30 mouse cellular contexts compared by ENCODE assay signal in the genomic region with DNA sequence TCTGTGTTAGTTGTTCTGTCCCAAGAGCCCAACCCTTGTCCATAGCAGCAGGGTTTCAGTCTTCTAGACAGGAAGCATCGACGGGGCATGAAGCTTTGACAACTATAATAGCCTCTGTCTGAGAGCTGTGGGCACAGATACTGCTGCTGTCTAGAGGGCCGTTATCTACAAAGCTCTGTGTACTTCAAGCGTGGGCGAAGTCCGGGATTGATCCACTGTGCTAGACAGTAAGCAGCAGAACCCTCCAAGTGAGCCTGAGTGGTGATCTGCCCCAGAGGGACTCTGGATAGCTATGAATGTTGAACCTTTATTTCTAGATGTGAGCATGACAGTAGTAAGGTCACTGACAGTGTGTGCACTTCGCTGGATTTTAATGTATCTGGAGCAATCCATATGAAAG. TPM values are rescaled to one million over a fixed set of nuclear protein-coding genes. Genes with fewer than 3 reads are reported as not detected.
DNase-seq lines count a peak whose midpoint lies in the region; ATAC-seq and TF ChIP-seq lines count a peak whose summit lies in the region.
"Had no signal": no experiment of that assay in that cellular context is flagged by ENCODE, and none has a peak within 500 bp of the region (broad histone marks: within the 10 kb centered on the region; RNA-seq: fewer than 3 reads in every experiment).

No protein-coding gene starts in this region.

- H3K9ac ChIP-seq in heart, embryonic 12.5 days, result peak overlapping the region; percentile 32; the same call in 1 of the 2 replicates
- H3K9ac ChIP-seq in intestine, embryonic 15.5 days, result no peak overlapping the region
- no peak overlapping the region for H3K9ac ChIP-seq in liver, embryonic 12.5 days
- H3K9ac ChIP-seq in liver, postnatal 0 days (replicated peaks), result no peak overlapping the region
- no peak overlapping the region for H3K9ac ChIP-seq in hindbrain, embryonic 16.5 days (ENCODE audit: low read depth, low read length)
- H3K9ac ChIP-seq: embryonic facial prominence, embryonic 13.5 days; hindbrain, embryonic 15.5 days; limb, embryonic 12.5 days had no signal

- no peak for TF ChIP-seq EP300 in liver, postnatal 0 days (IDR thresholded peaks at IDR 0.05; ENCODE audit: low read depth)

- TF ChIP-seq CTCF in liver, postnatal 0 days (IDR thresholded peaks at IDR 0.05; ENCODE audit: low read depth), result no peak

- H3K4me1 ChIP-seq in heart, embryonic 12.5 days (replicated peaks), result peaks cover 20% of the 10 kb centered on the region
- H3K4me1 ChIP-seq in intestine, embryonic 15.5 days (replicated peaks), result no peaks in the 10 kb centered on the region
- no peaks in the 10 kb centered on the region for H3K4me1 ChIP-seq in liver, embryonic 12.5 days
- H3K4me1 ChIP-seq in liver, postnatal 0 days (ENCODE audit: insufficient read depth), result no peaks in the 10 kb centered on the region
- H3K4me1 ChIP-seq in hindbrain, embryonic 16.5 days (ENCODE audit: control insufficient read depth, insufficient read depth, low read depth, low read length), result no peaks in the 10 kb centered on the region
- H3K4me1 ChIP-seq: embryonic facial prominence, embryonic 13.5 days; hindbrain, embryonic 10.5 days; hindbrain, embryonic 15.5 days; limb, embryonic 12.5 days had no signal

- H3K27ac ChIP-seq in heart, embryonic 12.5 days (ENCODE audit: poor library complexity, severe bottlenecking), result peak overlapping the region; percentile 33; the same call in 1 of the 2 replicates
- H3K27ac ChIP-seq in intestine, embryonic 15.5 days, result no peak overlapping the region
- H3K27ac ChIP-seq in liver, embryonic 12.5 days, result peak overlapping the region; percentile 0; the same call in 1 of the 2 replicates
- H3K27ac ChIP-seq in liver, postnatal 0 days (ENCODE audit: low read depth), result peak overlapping the region; percentile 31
- H3K27ac ChIP-seq in hindbrain, embryonic 16.5 days (ENCODE audit: low read depth, low read length), result no peak overlapping the region
- H3K27ac ChIP-seq: embryonic facial prominence, embryonic 13.5 days; gastrocnemius, adult 2 months; hindbrain, embryonic 10.5 days; hindbrain, embryonic 15.5 days; limb, embryonic 12.5 days; macrophage had no signal

- peaks cover 84% of the 10 kb centered on the region for H3K36me3 ChIP-seq in heart, embryonic 12.5 days
- H3K36me3 ChIP-seq in intestine, embryonic 15.5 days, result peaks cover 49% of the 10 kb centered on the region
- H3K36me3 ChIP-seq in liver, embryonic 12.5 days, result peaks cover 99% of the 10 kb centered on the region
- peaks cover 71% of the 10 kb centered on the region for H3K36me3 ChIP-seq in liver, postnatal 0 days (replicated peaks; ENCODE audit: insufficient read depth, low read length)
- peaks cover 39% of the 10 kb centered on the region for H3K36me3 ChIP-seq in hindbrain, embryonic 16.5 days (ENCODE audit: control insufficient read depth, insufficient read depth, low read length)

- H3K9me3 ChIP-seq in heart, embryonic 12.5 days (replicated peaks), result no peaks in the 10 kb centered on the region
- no peaks in the 10 kb centered on the region for H3K9me3 ChIP-seq in intestine, embryonic 15.5 days
- H3K9me3 ChIP-seq in liver, embryonic 12.5 days (replicated peaks), result no peaks in the 10 kb centered on the region
- no peaks in the 10 kb centered on the region for H3K9me3 ChIP-seq in liver, postnatal 0 days (ENCODE audit: low read length)
- no peaks in the 10 kb centered on the region for H3K9me3 ChIP-seq in hindbrain, embryonic 16.5 days (ENCODE audit: control insufficient read depth, low read length)
- H3K9me3 ChIP-seq: embryonic facial prominence, embryonic 13.5 days; G1E; hindbrain, embryonic 10.5 days; hindbrain, embryonic 15.5 days; limb, embryonic 12.5 days had no signal

- ATAC-seq in heart, embryonic 12.5 days (ENCODE audit: insufficient number of reproducible peaks, low FRiP score), result no peak; the same call in 1 of the 2 replicates
- ATAC-seq in intestine, embryonic 15.5 days, result 0 out of 2 replicates have a peak, but pooled peaks have one; percentile 39
- ATAC-seq in liver, embryonic 12.5 days, result 0 out of 2 replicates have a peak, but pooled peaks have one; percentile 45
- ATAC-seq in liver, postnatal 0 days, result peak; percentile 72
- ATAC-seq in hindbrain, embryonic 16.5 days, result no peak
- ATAC-seq: forebrain, embryonic 16.5 days had no signal

- H3K27me3 ChIP-seq in heart, embryonic 12.5 days (replicated peaks), result no peaks in the 10 kb centered on the region
- H3K27me3 ChIP-seq in intestine, embryonic 15.5 days (replicated peaks), result no peaks in the 10 kb centered on the region
- no peaks in the 10 kb centered on the region for H3K27me3 ChIP-seq in liver, embryonic 12.5 days (replicated peaks)
- no peaks in the 10 kb centered on the region for H3K27me3 ChIP-seq in liver, postnatal 0 days (ENCODE audit: insufficient read depth, low read length)
- H3K27me3 ChIP-seq in hindbrain, embryonic 16.5 days (replicated peaks; ENCODE audit: control insufficient read depth, insufficient read depth, low read length), result no peaks in the 10 kb centered on the region
- H3K27me3 ChIP-seq: embryonic facial prominence, embryonic 13.5 days; hindbrain, embryonic 15.5 days; limb, embryonic 12.5 days had no signal

- no peak for DNase-seq in heart, postnatal 10 days
- peak; percentile 39 for DNase-seq in liver, postnatal 0 days
- DNase-seq in left cerebral cortex, adult 8-10 months (ENCODE audit: low spot score in 2 of 2), result no peak
- DNase-seq: adrenal gland, adult 8-10 months; cerebellum, adult 11 months; cerebellum, adult 9-10 months; gastrocnemius, adult 2 months; gastrocnemius, postnatal 36 days; heart, adult 18-20 months; kidney, adult 9 months; kidney, postnatal 10 days; layer of hippocampus, postnatal 36 days; lung, adult 2 months; lung, postnatal 10 days; midbrain, embryonic 14.5 days; right cerebral cortex, postnatal 25 days; spleen, adult 18-20 months; thymus, postnatal 25 days had no signal

- no peak overlapping the region for H3K4me3 ChIP-seq in heart, embryonic 12.5 days
- H3K4me3 ChIP-seq in intestine, embryonic 15.5 days (replicated peaks), result no peak overlapping the region
- no peak overlapping the region for H3K4me3 ChIP-seq in liver, embryonic 12.5 days
- H3K4me3 ChIP-seq in liver, postnatal 0 days (ENCODE audit: low read depth, low read length), result no peak overlapping the region
- no peak overlapping the region for H3K4me3 ChIP-seq in hindbrain, embryonic 16.5 days (ENCODE audit: low read length)
- H3K4me3 ChIP-seq: embryonic facial prominence, embryonic 13.5 days; erythroblast, embryonic 14.5 days; gastrocnemius, adult 2 months; hindbrain, embryonic 10.5 days; hindbrain, embryonic 15.5 days; limb, embryonic 12.5 days had no signal

- 47% methylated on average over 7 of the region's 7 CpGs for WGBS in heart, embryonic 12.5 days
- 71% methylated on average over 7 of the region's 7 CpGs for WGBS in intestine, embryonic 15.5 days
- WGBS in liver, embryonic 12.5 days (ENCODE audit: insufficient replicate concordance), result 69% methylated on average over 7 of the region's 7 CpGs
- 63% methylated on average over 7 of the region's 7 CpGs for WGBS in liver, postnatal 0 days (ENCODE audit: insufficient replicate concordance)
- WGBS in hindbrain, embryonic 16.5 days, result 86% methylated on average over 7 of the region's 7 CpGs

- H3K4me2 ChIP-seq in heart, embryonic 12.5 days, result no peak overlapping the region
- no peak overlapping the region for H3K4me2 ChIP-seq in intestine, embryonic 15.5 days (replicated peaks)
- no peak overlapping the region for H3K4me2 ChIP-seq in liver, embryonic 12.5 days
- no peak overlapping the region for H3K4me2 ChIP-seq in liver, postnatal 0 days (ENCODE audit: low read depth, low read length)
- H3K4me2 ChIP-seq in hindbrain, embryonic 16.5 days (ENCODE audit: low read length), result no peak overlapping the region
- H3K4me2 ChIP-seq: embryonic facial prominence, embryonic 13.5 days; hindbrain, embryonic 15.5 days; limb, embryonic 12.5 days had no signal

- intact Hi-C loops in heart, postnatal 10 days (cut with DNase I), result no loop called here

RNA-seq across cellular contexts. Expression of a gene that starts 34.7 kb away (rescaled TPM):
- polyA plus RNA-seq in heart, embryonic 12.5 days (2016; fragmentation: Nextera tagmentation; extraction: Ambion mirVana), result 26.0 and 30.8 TPM in 2 replicates
- 10 to 100 TPM in 1 of 2 experiments, 1 to 10 TPM in 1; 8.5 to 10.7 TPM for total RNA-seq in heart, postnatal 10 days (2021)
- polyA plus RNA-seq in intestine, embryonic 15.5 days (2015; fragmentation: Nextera tagmentation; extraction: Ambion mirVana), result 76.7 and 81.2 TPM in 2 replicates
- 31.1 and 32.9 TPM in 2 replicates for polyA plus RNA-seq in liver, embryonic 12.5 days (2016; fragmentation: Nextera tagmentation; extraction: Ambion mirVana)
- polyA plus RNA-seq in liver, postnatal 0 days (2015; fragmentation: Nextera tagmentation; extraction: Ambion mirVana), result 13.2 and 13.3 TPM in 2 replicates
- 10 to 100 TPM; 23.7 to 32.4 (median 28.6) TPM for total RNA-seq in left cerebral cortex, adult 8-10 months (2022)
- 15.6 and 17.5 TPM in 2 replicates for polyA plus RNA-seq in hindbrain, embryonic 16.5 days (2015; fragmentation: Nextera tagmentation; extraction: Ambion mirVana)

Comparison
In these comparisons a context has a peak if more than half of its experiments do, and no peak if none do; other contexts are left out.
1. ATAC-seq: peak in intestine, embryonic 15.5 days (single experiment), liver, embryonic 12.5 days (single experiment) and liver, postnatal 0 days (single experiment); none in heart, embryonic 12.5 days (single experiment) and hindbrain, embryonic 16.5 days (single experiment).
2. H3K27ac ChIP-seq: peak in heart, embryonic 12.5 days (single experiment), liver, embryonic 12.5 days (single experiment) and liver, postnatal 0 days (single experiment); none in intestine, embryonic 15.5 days (single experiment) and hindbrain, embryonic 16.5 days (single experiment).